Comparison of ENCODE assay signal across 8 mouse cellular contexts in genomic region chr10:80535071-80535470, GRCm38 (mm10). TPM values are rescaled to one million over a fixed set of nuclear protein-coding genes. Genes with fewer than 3 reads are reported as not detected.
A peak's percentile ranks its signal among the peaks of the same experiment; 100 is the strongest.
DNase-seq lines count a peak whose midpoint lies in the region; ATAC-seq and TF ChIP-seq lines count a peak whose summit lies in the region.
"Had no signal": no experiment of that assay in that cellular context is flagged by ENCODE, and none has a peak within 500 bp of the region (broad histone marks: within the 10 kb centered on the region; RNA-seq: fewer than 3 reads in every experiment).

No protein-coding gene starts in this region.

- DNase-seq in A20 (ENCODE audit: low read depth, low spot score) (peak; percentile 84), CH12.LX (ENCODE audit: extremely low read depth) (peak; percentile 42)
- no peak for DNase-seq in left cerebral cortex, adult 2 months (ENCODE audit: extremely low spot score in 1 of 2, low spot score in 2 of 2)
- DNase-seq in urinary bladder, postnatal 25 days (ENCODE audit: low spot score): no peak
- no peak for DNase-seq in layer of hippocampus, adult 9-10 months (ENCODE audit: low spot score)

- H3K27me3 ChIP-seq in CH12.LX (replicated peaks): peaks cover 11% of the 10 kb centered on the region
- H3K27me3 ChIP-seq in forebrain, embryonic 13.5 days: peaks cover 47% of the 10 kb centered on the region
- peaks cover 64% of the 10 kb centered on the region for H3K27me3 ChIP-seq in megakaryocyte, embryonic 14.5 days (replicated peaks)

- H3K4me2 ChIP-seq in CH12.LX (ENCODE audit: insufficient read depth, low read depth, poor library complexity, severe bottlenecking): 0 out of 2 replicates have a peak overlapping the region, but pooled peaks have one; percentile 7
- H3K4me2 ChIP-seq in forebrain, embryonic 13.5 days: peak overlapping the region; percentile 21; the same call in 1 of the 2 replicates

- peak overlapping the region in 1 of 3 experiments; percentile 20 for H3K4me3 ChIP-seq in CH12.LX (replicated peaks in 1 of 3; ENCODE audit: low read depth in 2 of 3, low read length in 2 of 3, poor library complexity in 1 of 3)
- 0 out of 2 replicates have a peak overlapping the region, but pooled peaks have one; percentile 11 for H3K4me3 ChIP-seq in forebrain, embryonic 13.5 days
- peak overlapping the region; percentile 56 for H3K4me3 ChIP-seq in megakaryocyte, embryonic 14.5 days (replicated peaks)
- H3K4me3 ChIP-seq in left cerebral cortex, adult 2 months: no peak overlapping the region

- TF ChIP-seq EP300 in CH12.LX (IDR thresholded peaks at IDR 0.05; ENCODE audit: low read length): no peak

- H3K27ac ChIP-seq in CH12.LX (ENCODE audit: insufficient read depth, low read depth): no peak overlapping the region
- no peak overlapping the region for H3K27ac ChIP-seq in forebrain, embryonic 13.5 days
- H3K27ac ChIP-seq in left cerebral cortex, adult 2 months: no peak overlapping the region
- H3K27ac ChIP-seq: macrophage had no signal

- in situ Hi-C loops in CH12.LX (cut with MboI; ENCODE audit: low pct_ligation_motif_present, low pct_unique_long_range_greater_than_20kb, low sequenced_read_pairs): no loop called here

- no peaks in the 10 kb centered on the region for H3K9me3 ChIP-seq in CH12.LX (replicated peaks; ENCODE audit: low read length)
- no peaks in the 10 kb centered on the region for H3K9me3 ChIP-seq in forebrain, embryonic 13.5 days (replicated peaks)
- no peaks in the 10 kb centered on the region for H3K9me3 ChIP-seq in megakaryocyte, embryonic 14.5 days

- no peaks in the 10 kb centered on the region for H3K79me2 ChIP-seq in CH12.LX (replicated peaks; ENCODE audit: control insufficient read depth, extremely low read depth, insufficient read depth, poor library complexity, severe bottlenecking)

- no peak for TF ChIP-seq CTCF in CH12.LX (conservative IDR thresholded peaks at IDR 0.05 in 1 of 2, IDR thresholded peaks at IDR 0.05 in 1 of 2; ENCODE audit: low read depth in 2 of 2, low read length in 2 of 2)
- no peak for TF ChIP-seq CTCF in left cerebral cortex, adult 2 months (IDR thresholded peaks at IDR 0.05)

- intact Hi-C loops in left cerebral cortex, adult 2 months (cut with DNase I): no loop called here

- H3K9ac ChIP-seq in CH12.LX (ENCODE audit: insufficient read depth, low read depth): no peak overlapping the region
- no peak overlapping the region for H3K9ac ChIP-seq in forebrain, embryonic 13.5 days

- 8% methylated on average over 14 of the region's 14 CpGs for WGBS in forebrain, embryonic 13.5 days

- no peak for ATAC-seq in forebrain, embryonic 13.5 days

- H3K4me1 ChIP-seq in CH12.LX (ENCODE audit: control insufficient read depth in 1 of 2, insufficient read depth in 2 of 2): peaks cover 21 to 54% of the 10 kb centered on the region in 2 experiments
- H3K4me1 ChIP-seq in forebrain, embryonic 13.5 days: peaks cover 9% of the 10 kb centered on the region
- peaks cover 65% of the 10 kb centered on the region for H3K4me1 ChIP-seq in megakaryocyte, embryonic 14.5 days

- dilution Hi-C loops in CH12.LX (cut with MboI; ENCODE audit: extremely low pct_ligation_motif_present, extremely low pct_unique_long_range_greater_than_20kb, low sequenced_read_pairs): no loop called here

- TF ChIP-seq POLR2A in CH12.LX (IDR thresholded peaks at IDR 0.05; ENCODE audit: low read depth, low read length): no peak

- TF ChIP-seq RAD21 in CH12.LX (IDR thresholded peaks at IDR 0.05; ENCODE audit: low read depth, low read length): no peak

- no peaks in the 10 kb centered on the region for H3K36me3 ChIP-seq in CH12.LX (replicated peaks in 1 of 2; ENCODE audit: control insufficient read depth in 1 of 2, insufficient read depth in 1 of 2, low read length in 1 of 2)
- no peaks in the 10 kb centered on the region for H3K36me3 ChIP-seq in forebrain, embryonic 13.5 days (ENCODE audit: poor library complexity, severe bottlenecking)
- H3K36me3 ChIP-seq in megakaryocyte, embryonic 14.5 days (replicated peaks; ENCODE audit: low read length): no peaks in the 10 kb centered on the region

TF ChIP-seq in CH12.LX, 34 proteins besides CTCF, POLR2A, EP300 and RAD21:
- TF ChIP-seq POLR2AphosphoS2 (IDR thresholded peaks at IDR 0.05; ENCODE audit: low read depth, low read length): no peak

RNA-seq across cellular contexts. Expression of gene Atp8b3, which starts 3.9 kb away (rescaled TPM):
- total RNA-seq in CH12.LX (2012; rRNA removed): 0.08 and 0.21 TPM in 2 replicates
- total RNA-seq in CH12.LX (2014; rRNA removed): 0.14 and 0.21 TPM in 2 replicates
- 0.11 and 0.27 TPM in 2 replicates for polyA plus RNA-seq in CH12.LX (2012; ENCODE audit: insufficient read length, low read depth)
- polyA plus RNA-seq in forebrain, embryonic 13.5 days (2015; fragmentation: Nextera tagmentation; extraction: Ambion mirVana): 0.33 and 0.36 TPM in 2 replicates
- 0.49 TPM in 1 of 2 replicates, not detected in the other for polyA plus RNA-seq in megakaryocyte, embryonic 14.5 days (2012; ENCODE audit: insufficient read depth, low replicate concordance)
- total RNA-seq in left cerebral cortex, adult 2 months (2021): under 1 TPM; 0.11 to 0.63 TPM
- polyA plus RNA-seq: macrophage had no signal

RNA-seq across cellular contexts. Expression of gene Rexo1, which starts 26.3 kb away (rescaled TPM):
- 16.5 and 17.7 TPM in 2 replicates for total RNA-seq in CH12.LX (2012; rRNA removed)
- total RNA-seq in CH12.LX (2014; rRNA removed): 6.3 and 7.0 TPM in 2 replicates
- polyA plus RNA-seq in CH12.LX (2012; ENCODE audit: insufficient read length, low read depth): 31.6 and 41.9 TPM in 2 replicates
- polyA plus RNA-seq in forebrain, embryonic 13.5 days (2015; fragmentation: Nextera tagmentation; extraction: Ambion mirVana): 27.5 and 30.8 TPM in 2 replicates
- 81.2 and 149 TPM in 2 replicates for polyA plus RNA-seq in megakaryocyte, embryonic 14.5 days (2012; ENCODE audit: insufficient read depth, low replicate concordance)
- 10 to 100 TPM; 46.5 to 51.3 TPM for total RNA-seq in left cerebral cortex, adult 2 months (2021)

RNA-seq across cellular contexts. Expression of gene Onecut3, which starts 40.4 kb away (rescaled TPM):
- total RNA-seq in CH12.LX (2012; rRNA removed) (not detected in 2 replicates), CH12.LX (2014; rRNA removed) (not detected in 2 replicates)
- polyA plus RNA-seq in CH12.LX (2012; ENCODE audit: insufficient read length, low read depth): not detected in 2 replicates
- polyA plus RNA-seq in forebrain, embryonic 13.5 days (2015; fragmentation: Nextera tagmentation; extraction: Ambion mirVana): 0.35 and 0.57 TPM in 2 replicates
- polyA plus RNA-seq in megakaryocyte, embryonic 14.5 days (2012; ENCODE audit: insufficient read depth, low replicate concordance): not detected in 2 replicates
- total RNA-seq in left cerebral cortex, adult 2 months (2021): not detected
- polyA plus RNA-seq: macrophage had no signal

RNA-seq across cellular contexts. Expression of gene Klf16, which starts 42.0 kb away (rescaled TPM):
- total RNA-seq in CH12.LX (2012; rRNA removed): 84.8 and 94.0 TPM in 2 replicates
- total RNA-seq in CH12.LX (2014; rRNA removed): 14.1 and 14.5 TPM in 2 replicates
- polyA plus RNA-seq in CH12.LX (2012; ENCODE audit: insufficient read length, low read depth): 30.9 and 38.2 TPM in 2 replicates
- 6.6 and 7.5 TPM in 2 replicates for polyA plus RNA-seq in forebrain, embryonic 13.5 days (2015; fragmentation: Nextera tagmentation; extraction: Ambion mirVana)
- 35.6 and 98.1 TPM in 2 replicates for polyA plus RNA-seq in megakaryocyte, embryonic 14.5 days (2012; ENCODE audit: insufficient read depth, low replicate concordance)
- 10 to 100 TPM; 48.2 to 59.7 TPM for total RNA-seq in left cerebral cortex, adult 2 months (2021)

RNA-seq across cellular contexts. Expression of gene Abhd17a, which starts 55.1 kb away (rescaled TPM):
- total RNA-seq in CH12.LX (2012; rRNA removed) (49.1 and 52.8 TPM in 2 replicates), CH12.LX (2014; rRNA removed) (28.0 and 37.2 TPM in 2 replicates)
- 44.6 and 48.0 TPM in 2 replicates for polyA plus RNA-seq in CH12.LX (2012; ENCODE audit: insufficient read length, low read depth)
- polyA plus RNA-seq in forebrain, embryonic 13.5 days (2015; fragmentation: Nextera tagmentation; extraction: Ambion mirVana): 72.3 and 74.9 TPM in 2 replicates
- polyA plus RNA-seq in megakaryocyte, embryonic 14.5 days (2012; ENCODE audit: insufficient read depth, low replicate concordance): 581 and 2,064 TPM in 2 replicates
- 100 to 1,000 TPM; 185 to 191 TPM for total RNA-seq in left cerebral cortex, adult 2 months (2021)

Comparison
In these comparisons a context has a peak if more than half of its experiments do, and no peak if none do; other contexts are left out.
1. DNase-seq: peak in A20 (single experiment) and CH12.LX (single experiment); none in left cerebral cortex, adult 2 months (0 of 2), urinary bladder, postnatal 25 days (single experiment) and layer of hippocampus, adult 9-10 months (single experiment).